Mouse (Mus musculus) limb, embryonic 12.5 days (tissue): ENCODE results near the gene Ddx42. TPM values are rescaled to one million over a fixed set of nuclear protein-coding genes. Genes with fewer than 3 reads are reported as not detected.

ENCODE experiments used
- ATAC-seq: fragments of 200-750 bp; cut with Nextera tagmentation; 2 replicates; pipeline ENCODE4 v1.8.0; 2017; ENCODE audit warnings: low read depth, moderate TSS enrichment; ENCODE audit not compliant: insufficient number of reproducible peaks, insufficient read depth, low FRiP score, low TSS enrichment
- H3K27ac ChIP-seq: fragments of 300-500 bp; sonication (generic); 2 replicates; pipeline ENCODE4 v1.5.1; 2016; ENCODE audit warnings: mild to moderate bottlenecking, moderate library complexity
- H3K27me3 ChIP-seq: fragments of 300-500 bp; sonication (generic); 2 replicates; pipeline ENCODE4 v1.6.1; 2016; ENCODE audit warnings: mild to moderate bottlenecking, moderate library complexity
- H3K36me3 ChIP-seq: fragments of 300-500 bp; sonication (generic); 2 replicates; pipeline ENCODE4 v1.6.1; 2016; ENCODE audit warnings: mild to moderate bottlenecking, moderate library complexity
- H3K4me1 ChIP-seq: fragments of 300-500 bp; sonication (generic); replicated peaks from 2 replicates; pipeline ENCODE4 v1.6.1; 2016
- H3K4me2 ChIP-seq: fragments of 300-500 bp; sonication (generic); 2 replicates; pipeline ENCODE4 v1.6.1; 2016; ENCODE audit warnings: mild to moderate bottlenecking, moderate library complexity
- H3K4me3 ChIP-seq: fragments of 300-500 bp; sonication (generic); replicated peaks from 2 replicates; pipeline ENCODE4 v1.5.1; 2016; ENCODE audit warnings: mild to moderate bottlenecking
- H3K9ac ChIP-seq: fragments of 300-500 bp; sonication (generic); replicated peaks from 2 replicates; pipeline ENCODE4 v1.6.1; 2016; ENCODE audit warnings: mild to moderate bottlenecking, moderate library complexity
- H3K9me3 ChIP-seq: fragments of 300-500 bp; sonication (generic); 2 replicates; pipeline ENCODE4 v1.6.1; 2016; ENCODE audit warnings: mild to moderate bottlenecking, moderate library complexity
- WGBS: fragments of 180-500 bp; shearing (Covaris S2); methylation state at CpG from one replicate; pipeline ENCODE4 v1.1.7; 2016; 5-methylcytosine and 5-hydroxymethylcytosine counted together
- polyA plus RNA-seq: library from polyadenylated mRNA; unstranded; fragments of >200 nt; fragmentation: Nextera tagmentation; extraction: Ambion mirVana; gene quantifications from 2 replicates; pipeline ENCODE4 v1.2.1, GENCODE M21; 2016

The Ddx42 gene
- polyA plus RNA-seq, 1 experiment from 2014 or later, result 107 TPM

- no peak for ATAC-seq
- WGBS, result 78% methylated on average over 4 of the region's 4 CpGs
- Histone ChIP-seq H3K4me2 (no peak overlapping the region), H3K27ac (no peak overlapping the region), H3K9ac (no peak overlapping the region), H3K4me1 (no peaks in the 10 kb centered on the region), H3K27me3 (peaks cover 2% of the 10 kb centered on the region; the same call in 1 of the 2 replicates), H3K36me3 (no peaks in the 10 kb centered on the region), H3K4me3 (no peak overlapping the region), H3K9me3 (no peaks in the 10 kb centered on the region)
Measured at GRCm38 (mm10) chr11:106283371-106283770, 66.6 kb downstream of the Ddx42 start.

GRCm38 (mm10) chr11:106284126-106284525 is 67.4 kb downstream of the Ddx42 start:
- no peaks in the 10 kb centered on the region for H3K36me3 ChIP-seq
- no peak overlapping the region for H3K4me3 ChIP-seq
- WGBS, result 80% methylated on average over 8 of the region's 8 CpGs
- no peak overlapping the region for H3K9ac ChIP-seq
- no peaks in the 10 kb centered on the region for H3K9me3 ChIP-seq
- H3K27ac ChIP-seq, result no peak overlapping the region
- H3K4me1 ChIP-seq, result no peaks in the 10 kb centered on the region
- no peak overlapping the region for H3K4me2 ChIP-seq
- ATAC-seq, result no peak
- H3K27me3 ChIP-seq, result no peaks in the 10 kb centered on the region

GRCm38 (mm10) chr11:106286206-106286605 is 69.5 kb downstream of the Ddx42 start:
- Histone ChIP-seq H3K27me3 (no peaks in the 10 kb centered on the region), H3K4me2 (no peak overlapping the region), H3K4me3 (no peak overlapping the region), H3K27ac (no peak overlapping the region), H3K9ac (no peak overlapping the region), H3K9me3 (no peaks in the 10 kb centered on the region), H3K4me1 (no peaks in the 10 kb centered on the region), H3K36me3 (no peaks in the 10 kb centered on the region)
- ATAC-seq, result no peak
- 89% methylated on average over 7 of the region's 7 CpGs for WGBS

- H3K27me3 ChIP-seq, result no peaks in the 10 kb centered on the region
- no peak overlapping the region for H3K27ac ChIP-seq
- no peak overlapping the region for H3K9ac ChIP-seq
- H3K4me3 ChIP-seq, result no peak overlapping the region
- no peaks in the 10 kb centered on the region for H3K9me3 ChIP-seq
- 67% methylated on average over 11 of the region's 11 CpGs for WGBS
- no peak overlapping the region for H3K4me2 ChIP-seq
- H3K4me1 ChIP-seq, result no peaks in the 10 kb centered on the region
- no peaks in the 10 kb centered on the region for H3K36me3 ChIP-seq
- ATAC-seq, result no peak
Measured at GRCm38 (mm10) chr11:106286987-106287386, 70.3 kb downstream of the Ddx42 start.

- 65% methylated on average over 8 of the region's 8 CpGs for WGBS
- Histone ChIP-seq H3K36me3 (no peaks in the 10 kb centered on the region), H3K4me3 (no peak overlapping the region), H3K27ac (no peak overlapping the region), H3K4me1 (no peaks in the 10 kb centered on the region), H3K9me3 (no peaks in the 10 kb centered on the region), H3K4me2 (no peak overlapping the region), H3K9ac (no peak overlapping the region), H3K27me3 (no peaks in the 10 kb centered on the region)
- no peak for ATAC-seq
Measured at GRCm38 (mm10) chr11:106289369-106289768, 72.6 kb downstream of the Ddx42 start.

- Histone ChIP-seq H3K36me3 (no peaks in the 10 kb centered on the region), H3K9ac (no peak overlapping the region), H3K4me2 (no peak overlapping the region), H3K9me3 (no peaks in the 10 kb centered on the region), H3K4me1 (no peaks in the 10 kb centered on the region), H3K4me3 (no peak overlapping the region), H3K27me3 (no peaks in the 10 kb centered on the region), H3K27ac (no peak overlapping the region)
- no peak for ATAC-seq
- 83% methylated on average over 5 of the region's 5 CpGs for WGBS
Measured at GRCm38 (mm10) chr11:106290376-106290775, 73.7 kb downstream of the Ddx42 start.

- ATAC-seq, result no peak
- Histone ChIP-seq H3K4me2 (no peak overlapping the region), H3K4me3 (no peak overlapping the region), H3K9ac (no peak overlapping the region), H3K27ac (no peak overlapping the region), H3K27me3 (no peaks in the 10 kb centered on the region), H3K36me3 (no peaks in the 10 kb centered on the region), H3K9me3 (no peaks in the 10 kb centered on the region), H3K4me1 (no peaks in the 10 kb centered on the region)
- WGBS, result 94% methylated on average over 2 of the region's 2 CpGs
Measured at GRCm38 (mm10) chr11:106291861-106292260, 75.1 kb downstream of the Ddx42 start.

Other genes with a start within 250 kb of the Ddx42 start
- 0.21 and 0.51 TPM in 2 replicates for gene Ace, start 249.0 kb upstream of the Ddx42 start, polyA plus RNA-seq
- not detected in 2 replicates for gene Ace3, start 222.3 kb upstream of the Ddx42 start, polyA plus RNA-seq
- 0.24 and 0.36 TPM in 2 replicates for gene Kcnh6, start 208.8 kb upstream of the Ddx42 start, polyA plus RNA-seq
- 85.4 and 91.5 TPM in 2 replicates for gene Dcaf7, start 180.1 kb upstream of the Ddx42 start, polyA plus RNA-seq
- gene Taco1, start 150.9 kb upstream of the Ddx42 start, polyA plus RNA-seq, result 9.0 and 10.9 TPM in 2 replicates
- 27.3 and 35.1 TPM in 2 replicates for gene Map3k3, start 132.3 kb upstream of the Ddx42 start, polyA plus RNA-seq
- gene Gm10840, start 56.1 kb upstream of the Ddx42 start, polyA plus RNA-seq, result not detected in 2 replicates
- gene Limd2, start 56.1 kb upstream of the Ddx42 start, polyA plus RNA-seq, result 508 and 509 TPM in 2 replicates
- 31.1 and 33.2 TPM in 2 replicates for gene Strada, start 14.8 kb upstream of the Ddx42 start, polyA plus RNA-seq
- gene Ccdc47, start 582 bp upstream of the Ddx42 start, polyA plus RNA-seq, result 73.9 and 78.5 TPM in 2 replicates
- gene Ftsj3, start 39.2 kb downstream of the Ddx42 start, polyA plus RNA-seq, result 61.2 and 71.6 TPM in 2 replicates
- 352 and 355 TPM in 2 replicates for gene Psmc5, start 39.2 kb downstream of the Ddx42 start, polyA plus RNA-seq
- gene Smarcd2, start 56.0 kb downstream of the Ddx42 start, polyA plus RNA-seq, result 102 and 104 TPM in 2 replicates
- 0.30 and 0.37 TPM in 2 replicates for gene Tcam1, start 59.7 kb downstream of the Ddx42 start, polyA plus RNA-seq
- gene Gh, start 84.9 kb downstream of the Ddx42 start, polyA plus RNA-seq, result not detected in 2 replicates
- 1.3 and 1.8 TPM in 2 replicates for gene Cd79b, start 97.8 kb downstream of the Ddx42 start, polyA plus RNA-seq
- gene Scn4a, start 136.4 kb downstream of the Ddx42 start, polyA plus RNA-seq, result 0.25 and 0.51 TPM in 2 replicates
- not detected in 2 replicates for gene Prr29, start 148.5 kb downstream of the Ddx42 start, polyA plus RNA-seq
- gene Icam2, start 171.1 kb downstream of the Ddx42 start, polyA plus RNA-seq, result 17.8 and 27.9 TPM in 2 replicates